Mouse (Mus musculus) thymus, postnatal 10 days (tissue): ENCODE measurements around the gene Pygm.

ENCODE experiments used
- DNase-seq, 2 experiments: peaks; one replicate each; pipeline ENCODE4 v3.0.0; 2021; ENCODE audit warnings: low spot score in 2 of 2

Gene Pygm

GRCm38 (mm10) chr19:6409936-6410335 is 25.7 kb downstream of the Pygm start:
- no peak for DNase-seq

- DNase-seq, result no peak
Measured at GRCm38 (mm10) chr19:6412798-6413197, 28.6 kb downstream of the Pygm start.

- DNase-seq, result no peak
Measured at GRCm38 (mm10) chr19:6415454-6415853, 31.3 kb downstream of the Pygm start.

DNA sequence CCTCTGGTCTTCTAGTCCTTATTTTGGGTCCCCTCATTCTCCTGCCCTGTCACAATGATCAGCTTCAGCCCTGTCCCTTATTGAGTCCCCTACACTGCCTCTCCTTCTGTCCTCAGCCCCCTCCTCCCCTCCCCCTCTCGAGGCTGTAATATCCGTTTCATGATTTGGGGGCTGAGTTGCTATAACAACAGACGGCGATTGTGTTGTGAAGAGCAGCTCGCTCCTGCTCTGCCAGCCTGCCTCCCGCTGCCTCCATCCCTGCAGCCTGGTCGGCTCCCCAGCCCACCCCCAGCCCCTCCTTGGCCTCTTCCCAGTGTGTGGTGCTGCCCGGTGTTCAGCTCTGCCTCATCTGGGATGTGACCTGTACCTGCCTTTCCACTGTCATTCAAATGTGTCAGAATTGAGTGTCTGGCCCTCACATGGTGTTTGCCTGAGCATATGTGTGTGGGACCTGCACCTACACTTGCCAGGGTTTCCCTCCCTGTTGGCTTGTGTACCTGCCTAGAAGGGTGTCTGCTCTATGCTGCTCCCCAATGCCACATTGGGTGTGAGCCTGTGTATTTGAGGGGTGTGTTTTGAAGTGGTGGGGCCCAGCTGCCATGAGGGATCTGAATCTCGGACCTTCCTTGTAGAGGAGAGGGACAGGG is 32.0 kb downstream of the Pygm start:
- no peak for DNase-seq

DNA sequence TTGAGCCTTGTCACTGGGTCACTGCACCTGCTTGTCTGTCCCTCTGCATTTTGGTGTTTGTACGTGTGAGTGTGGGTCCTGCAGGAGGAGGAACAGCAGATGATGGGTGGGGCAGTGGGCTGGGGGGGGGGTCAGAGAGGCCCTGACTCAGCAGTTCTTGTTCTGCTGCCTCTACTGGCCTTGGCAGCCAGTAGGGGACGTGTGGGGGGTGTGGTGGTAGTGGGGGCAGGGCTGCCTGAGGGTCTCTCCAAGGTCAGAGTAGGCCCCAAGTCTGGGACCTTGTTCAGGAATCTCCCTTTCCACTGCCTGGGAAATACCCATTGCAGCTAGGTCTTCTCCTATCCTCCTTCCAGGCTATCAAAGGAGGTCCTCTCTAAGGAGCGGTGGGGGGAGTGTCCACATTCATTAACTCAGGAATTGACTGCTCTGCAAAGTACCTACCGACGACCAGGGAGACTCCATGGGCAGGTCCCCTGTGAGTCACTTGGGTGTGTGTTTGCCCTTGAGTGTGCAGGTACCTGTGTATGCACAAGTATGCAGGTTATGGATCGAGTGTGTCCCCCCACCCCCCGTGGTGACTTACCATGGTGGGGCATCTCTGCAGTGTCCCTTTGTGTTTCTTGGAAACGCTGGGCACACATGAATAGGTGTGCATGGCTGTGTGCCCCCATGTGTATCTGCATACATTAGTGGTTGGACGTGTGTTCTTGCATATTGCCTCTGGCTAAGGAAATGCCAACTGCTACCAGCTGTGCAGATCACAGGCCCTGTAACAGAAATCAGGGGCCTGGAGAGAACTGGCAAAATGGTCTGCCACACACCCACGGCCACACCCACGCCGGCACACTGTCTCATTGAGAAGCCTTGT is 32.9 kb downstream of the Pygm start:
- no peak for DNase-seq

- peak; percentile 70 to 87 for DNase-seq
Measured at GRCm38 (mm10) chr19:6418233-6418879, 34.2 kb downstream of the Pygm start, which contains the start of gene Nrxn2. Gene Nrxn2 (plus strand): TSS chr19:6418731.

DNA sequence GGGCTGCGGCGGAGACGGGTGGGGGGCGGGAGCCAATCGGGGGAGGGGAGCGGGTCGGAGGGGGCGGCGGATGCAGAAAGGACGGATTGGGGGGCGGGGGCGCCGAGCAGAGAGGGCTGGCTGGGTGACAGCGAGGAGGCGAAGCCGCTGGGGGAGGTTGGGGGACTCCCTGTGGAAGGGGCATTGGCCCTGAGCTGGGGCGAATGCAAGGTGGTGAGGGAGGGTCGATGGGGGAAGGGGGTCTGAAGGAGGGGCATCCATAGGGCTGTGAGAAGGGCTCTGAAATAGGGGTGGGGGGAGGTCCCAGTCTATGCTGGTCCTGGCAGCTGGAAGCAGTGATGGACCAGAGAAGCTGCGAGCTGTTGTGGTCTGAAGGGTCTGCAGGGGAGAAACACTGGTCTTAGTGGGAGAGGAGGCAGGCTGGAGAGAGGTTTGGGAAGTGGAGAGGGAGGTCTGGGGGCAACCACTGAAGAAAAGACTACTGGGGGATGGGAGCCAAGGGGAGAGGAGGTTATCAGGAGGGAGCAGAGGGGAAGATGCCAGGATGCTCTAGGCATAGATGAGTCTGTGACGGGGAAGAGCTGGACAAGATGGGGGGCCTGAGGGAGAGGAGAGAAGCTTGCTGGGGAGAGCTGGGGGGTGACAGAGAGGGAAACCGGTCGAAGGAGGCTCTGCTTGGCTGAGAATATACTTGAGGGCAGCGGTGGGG is 34.9 kb downstream of the Pygm start:
- peak in 1 of 2 experiments; percentile 13 for DNase-seq

- DNase-seq, result no peak
Measured at GRCm38 (mm10) chr19:6419805-6420310, 35.7 kb downstream of the Pygm start.

DNA sequence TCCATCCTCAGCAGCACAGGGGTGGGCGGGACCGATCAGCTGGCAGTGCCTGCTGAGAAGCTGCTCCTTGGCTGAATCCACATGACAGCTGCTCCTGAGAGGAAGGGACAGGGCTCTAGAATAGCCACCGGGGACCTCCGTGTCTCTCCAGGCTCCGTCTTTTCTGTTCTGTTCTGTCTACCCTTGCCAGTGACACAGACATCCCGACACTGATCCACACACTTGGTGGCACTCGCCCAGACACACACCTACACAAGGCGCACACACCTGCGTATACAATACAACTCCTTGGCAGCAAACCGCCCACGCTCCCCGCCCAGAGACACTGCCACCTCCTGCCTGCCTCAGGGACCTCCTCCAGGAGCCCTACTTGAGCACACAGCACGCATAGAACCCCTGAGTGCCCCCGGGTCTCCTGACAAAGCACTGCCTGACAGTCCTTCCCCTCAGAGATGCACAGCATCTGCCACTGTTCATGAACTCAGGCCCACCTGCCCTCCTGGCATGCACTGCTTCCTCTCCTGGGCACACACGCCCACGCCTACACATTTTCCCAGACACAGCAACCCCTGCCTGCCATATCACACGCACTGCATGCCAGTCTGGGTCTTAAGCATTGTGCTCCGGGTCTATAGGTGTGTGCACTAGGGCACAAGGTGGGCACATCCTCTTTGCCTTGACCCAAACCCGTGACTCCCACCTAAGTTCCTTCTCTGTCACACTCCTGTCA is 36.4 kb downstream of the Pygm start:
- no peak for DNase-seq

- DNase-seq, result no peak
Measured at GRCm38 (mm10) chr19:6421211-6421590, 37.0 kb downstream of the Pygm start.

DNA sequence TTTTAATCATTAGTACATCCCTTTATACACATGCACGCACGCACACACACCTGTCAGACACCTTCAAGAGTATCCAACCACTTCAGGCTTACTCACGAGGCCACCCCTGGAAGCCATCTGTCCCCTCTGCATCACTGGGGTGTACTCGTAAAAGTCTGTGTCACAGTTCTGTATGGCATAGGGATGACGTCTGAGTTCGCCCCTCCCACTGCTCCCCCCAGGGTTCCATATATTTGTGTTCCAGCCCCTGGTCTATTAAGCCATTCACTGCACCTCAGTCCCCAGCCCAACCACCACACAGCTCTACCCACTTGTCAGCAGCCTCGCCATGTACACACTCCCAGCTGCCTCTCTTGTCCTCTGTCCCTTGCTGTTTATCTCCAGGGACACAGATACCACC is 37.8 kb downstream of the Pygm start:
- DNase-seq, result no peak

DNA sequence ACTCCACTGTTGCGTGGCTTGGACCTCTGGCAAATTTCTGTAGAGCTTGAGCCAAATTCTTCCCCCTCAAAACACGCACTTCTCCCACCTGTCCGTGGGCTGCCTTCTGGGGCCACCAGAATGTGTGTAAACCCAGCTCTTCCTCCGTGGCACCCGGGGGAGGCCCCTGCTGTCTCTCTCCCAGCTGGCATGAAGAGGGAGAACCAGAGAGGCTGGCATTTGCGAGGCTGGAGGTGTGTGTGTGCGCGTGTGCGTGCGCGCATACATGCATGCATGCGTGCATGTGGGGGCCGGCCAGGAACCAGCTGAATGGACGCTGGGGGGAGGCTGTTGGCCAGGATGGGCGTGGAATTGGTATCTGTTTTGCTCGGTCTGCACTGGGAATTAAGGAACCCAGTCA is 39.0 kb downstream of the Pygm start:
- no peak for DNase-seq

GRCm38 (mm10) chr19:6424137-6424881 is 40.1 kb downstream of the Pygm start:
- no peak for DNase-seq

GRCm38 (mm10) chr19:6425595-6425994 is 41.4 kb downstream of the Pygm start:
- no peak for DNase-seq

GRCm38 (mm10) chr19:6426703-6427500 is 42.7 kb downstream of the Pygm start:
- DNase-seq, result peak in 1 of 2 experiments; percentile 26

GRCm38 (mm10) chr19:6427653-6428434 is 43.6 kb downstream of the Pygm start:
- DNase-seq, result no peak

DNA sequence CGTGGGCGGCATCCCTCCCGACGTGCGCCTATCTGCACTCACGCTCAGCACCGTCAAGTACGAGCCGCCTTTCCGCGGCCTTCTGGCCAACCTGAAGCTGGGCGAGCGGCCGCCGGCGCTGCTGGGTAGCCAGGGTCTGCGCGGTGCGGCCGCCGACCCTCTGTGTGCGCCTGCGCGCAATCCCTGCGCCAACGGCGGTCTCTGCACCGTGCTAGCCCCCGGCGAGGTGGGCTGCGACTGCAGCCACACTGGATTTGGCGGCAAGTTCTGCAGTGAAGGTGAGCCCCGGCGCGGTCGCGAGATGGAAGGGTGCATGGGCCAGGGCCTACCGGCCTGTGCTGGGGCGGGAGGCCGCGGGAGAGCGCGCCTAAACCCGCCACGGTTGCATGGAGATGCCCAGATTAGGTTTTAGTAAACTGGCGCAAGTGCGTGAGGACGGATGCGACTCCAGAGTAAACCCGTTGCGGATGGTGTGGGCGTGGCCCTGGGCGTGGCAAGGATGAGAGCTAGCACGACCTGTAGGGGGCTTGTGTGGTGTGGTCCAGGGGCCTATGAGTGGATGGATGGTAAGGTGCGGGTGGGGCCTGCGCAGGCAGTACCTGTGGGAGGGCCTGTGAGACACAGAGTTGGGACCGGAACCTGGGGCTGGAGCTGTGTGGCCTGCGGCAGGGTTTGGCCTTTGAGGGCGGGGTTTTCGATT is 44.5 kb downstream of the Pygm start:
- DNase-seq, result peak; percentile 52 to 72

GRCm38 (mm10) chr19:6443016-6443415 is 58.8 kb downstream of the Pygm start:
- no peak for DNase-seq
